Mouse (Mus musculus): Measurements from ENCODE around the gene Rtbdn.

- TF ChIP-seq CTCF (IDR thresholded peaks at IDR 0.05; ENCODE audit: control insufficient read depth, insufficient read depth, low read length) (no peak), POLR2A (IDR thresholded peaks at IDR 0.05; ENCODE audit: borderline replicate concordance, control insufficient read depth, low read depth, low read length) (peak; percentile 35; the same call in 1 of the 2 replicates)
Measured at GRCm38 (mm10) chr8:84912895-84913501, 33.8 kb upstream of the Rtbdn start.
